Mouse (Mus musculus): ENCODE results near the gene AC170998.1. TPM values are rescaled to one million over a fixed set of nuclear protein-coding genes. Genes with fewer than 3 reads are reported as not detected.
A peak's percentile ranks its signal among the peaks of the same experiment; 100 is the strongest.
"Not testable (repeated sequence)": the region's sequence is repeated elsewhere in the genome, so short reads cannot be mapped to it uniquely, and the experiment has no call there.

The AC170998.1 gene
- total RNA-seq, 2 experiments from 2014 or later: 0.98 to 1.4 TPM

DNA sequence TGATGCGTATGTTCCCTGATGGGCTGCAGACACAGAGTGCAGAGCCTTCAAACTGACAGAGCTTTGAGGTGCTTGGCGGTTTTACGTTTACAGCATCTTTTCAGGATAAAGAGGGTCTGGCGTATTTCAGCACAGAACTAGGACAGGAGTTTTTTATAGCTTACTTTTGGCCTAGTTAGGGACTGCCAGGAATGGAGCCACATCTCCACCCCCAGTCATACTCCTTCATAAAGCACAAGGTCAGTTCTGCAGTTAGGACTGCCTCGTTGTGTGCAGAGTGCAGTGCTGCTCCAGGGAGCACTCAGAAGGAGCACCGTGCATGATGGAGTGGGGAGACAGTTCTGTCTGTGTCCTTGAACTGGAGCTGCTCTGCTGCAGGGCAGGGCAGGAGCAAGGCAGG, 19.9 kb downstream of the AC170998.1 start:
- intact Hi-C loops (cut with DNase I): no loop called here
- peak in 1 of 2 experiments; percentile 11 for DNase-seq

DNA sequence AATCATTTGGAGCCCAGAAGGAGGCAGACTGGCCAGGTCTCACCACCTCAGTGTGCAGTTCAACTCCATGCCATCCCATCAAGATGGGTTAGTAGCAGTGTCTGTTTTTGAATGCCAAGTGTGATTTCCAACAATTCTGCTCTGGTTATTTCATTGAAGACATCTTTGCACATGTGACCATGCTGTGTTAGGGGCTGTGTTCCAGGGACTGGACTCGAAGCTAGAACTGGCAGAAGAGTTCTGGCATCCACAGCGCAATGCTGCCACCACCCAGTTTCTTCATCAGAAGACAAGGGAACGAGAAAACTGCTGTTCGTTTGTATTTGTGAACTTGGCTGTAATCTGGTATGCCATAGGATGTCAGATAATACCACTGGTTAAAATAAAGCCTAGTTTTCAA, 22.1 kb downstream of the AC170998.1 start:
- DNase-seq: no peak
- intact Hi-C loops (cut with DNase I): no loop called here

DNA sequence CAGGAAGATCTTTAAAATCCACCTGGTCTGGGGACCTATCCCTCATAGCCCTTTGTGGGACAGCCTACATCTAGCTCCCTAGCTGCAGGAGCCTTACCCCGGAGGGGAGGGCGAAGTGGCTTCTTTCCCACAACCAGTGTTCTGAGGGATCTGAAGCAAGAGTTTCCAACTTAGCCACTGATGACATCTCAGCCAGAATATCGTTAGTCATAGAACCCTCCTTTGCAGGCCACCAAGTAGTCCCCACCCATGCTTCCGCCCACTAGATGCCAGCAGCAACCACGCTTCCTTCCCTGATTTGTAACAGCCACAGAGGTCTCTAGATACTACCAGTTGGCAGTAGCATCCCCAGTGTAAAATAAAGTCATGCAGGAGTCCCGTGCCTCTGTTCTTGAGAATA, 24.7 kb downstream of the AC170998.1 start:
- intact Hi-C loops (cut with DNase I): no loop called here
- DNase-seq: peak in 1 of 2 experiments; percentile 21

DNA sequence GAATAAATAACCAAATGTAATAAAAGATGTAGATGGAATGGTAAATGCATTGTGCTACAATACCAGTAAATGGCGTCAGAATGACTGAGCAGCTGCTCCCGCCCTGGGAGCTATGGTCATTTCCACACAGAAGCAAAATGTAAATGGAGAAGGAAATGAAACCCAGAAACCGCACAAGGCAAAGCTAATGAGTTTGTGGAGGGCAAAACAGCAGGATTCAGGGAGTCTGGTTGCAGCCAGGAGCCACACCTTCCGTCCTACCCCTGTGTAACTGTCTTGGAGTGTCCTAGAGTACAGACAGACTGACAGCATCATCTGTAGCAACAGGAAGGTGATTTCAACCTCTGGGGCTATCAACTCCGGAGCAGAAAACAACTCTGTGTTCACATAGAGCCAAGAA, 30.6 kb downstream of the AC170998.1 start:
- no peak for DNase-seq
- intact Hi-C loops (cut with DNase I): no loop called here

DNA sequence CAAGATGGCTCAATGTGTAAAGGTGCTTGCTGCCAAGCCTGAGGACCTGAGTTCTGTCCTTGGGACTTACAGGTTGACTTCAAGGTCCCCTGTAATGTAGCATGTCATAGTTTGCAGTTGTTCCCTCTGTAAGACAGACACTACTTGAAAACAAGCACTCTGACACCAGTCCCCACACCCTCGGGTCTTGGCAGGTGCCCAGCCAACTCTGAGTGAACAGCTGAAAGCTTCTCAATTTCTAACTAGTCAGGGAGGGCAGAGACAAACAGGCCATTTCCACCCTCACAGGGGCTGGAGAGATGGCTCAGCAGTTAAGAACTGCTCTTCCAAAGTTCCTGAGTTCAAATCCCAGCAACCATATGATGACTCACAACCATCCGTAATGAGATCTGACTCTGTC, 31.6 kb downstream of the AC170998.1 start:
- intact Hi-C loops (cut with DNase I): no loop called here
- DNase-seq: peak; percentile 20 to 33

DNA sequence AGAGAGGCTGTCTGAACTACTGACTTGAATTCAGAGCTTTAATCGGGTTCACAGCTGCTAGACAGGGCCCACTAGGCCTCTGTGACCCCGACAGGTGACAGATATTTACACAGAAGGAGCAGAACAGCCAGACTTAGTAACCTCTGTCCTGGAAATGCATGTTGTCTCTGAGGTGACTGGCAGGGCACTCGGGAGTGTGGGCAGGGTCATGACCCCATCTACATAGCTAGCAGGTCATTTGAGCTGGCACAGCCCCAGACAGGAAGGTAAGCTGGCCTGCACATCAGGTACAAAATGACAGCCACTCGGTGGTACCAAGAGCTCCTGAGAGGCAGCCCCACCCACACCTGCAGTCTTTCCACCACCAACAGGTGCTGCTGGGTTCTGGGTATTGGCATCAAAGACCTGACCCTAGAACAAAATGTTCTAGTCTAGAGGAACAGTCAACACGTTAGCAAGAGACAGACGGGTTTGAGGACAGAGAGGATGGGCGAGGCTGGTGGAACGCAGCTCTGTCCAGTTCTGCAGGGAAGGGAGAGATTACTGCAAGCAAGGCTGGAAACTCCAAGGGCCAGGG, 34.9 kb downstream of the AC170998.1 start:
- intact Hi-C loops (cut with DNase I): no loop called here
- DNase-seq: no peak

DNA sequence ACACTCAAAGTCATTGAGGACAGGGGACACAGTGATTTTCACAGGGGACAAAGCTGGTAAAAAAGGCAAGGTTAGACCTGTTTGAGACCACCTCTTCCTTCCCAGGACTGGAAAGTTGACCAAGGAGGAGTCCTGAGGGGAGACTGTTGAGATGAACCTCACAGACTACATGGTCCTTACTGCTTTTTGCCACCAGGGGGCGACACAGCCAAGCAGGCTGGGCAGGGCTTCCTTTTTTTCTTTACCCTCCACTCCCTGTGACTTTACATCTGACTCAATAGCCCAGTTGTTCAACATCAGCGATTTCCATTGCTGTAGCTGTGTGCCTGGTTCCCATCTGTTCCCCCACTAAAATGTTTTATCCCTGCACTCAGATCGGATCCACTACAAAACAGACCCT, 36.0 kb downstream of the AC170998.1 start:
- DNase-seq: peak; percentile 81 to 89
- intact Hi-C loops (cut with DNase I): loop anchor here (1.0 to 2.0 kb wide), 3 partner anchors 39 to 165 kb away; partner anchors contain the start of genes Brpf3, Mapk14 and Slc26a8

DNA sequence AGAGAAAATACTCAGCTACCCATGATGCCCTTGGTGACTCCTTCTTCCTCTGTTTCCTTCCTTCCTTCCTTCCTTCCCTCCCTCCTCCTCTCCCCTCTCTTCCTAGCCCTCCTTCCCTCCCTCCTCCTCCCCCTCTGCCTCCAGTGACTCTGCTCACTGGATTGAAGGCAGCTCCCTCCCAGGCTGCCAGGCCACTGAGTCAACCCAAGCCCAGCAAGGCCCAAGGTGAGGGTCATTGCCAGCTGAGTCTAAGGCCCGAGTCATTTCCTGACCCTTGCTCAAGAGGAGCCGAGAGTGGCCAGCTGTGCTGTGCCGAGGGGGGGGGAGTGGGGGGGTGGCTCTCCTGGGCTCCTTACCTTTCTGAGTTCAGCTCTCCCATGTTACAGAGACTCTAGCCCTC, 40.3 kb downstream of the AC170998.1 start:
- DNase-seq: no peak
- intact Hi-C loops (cut with DNase I): no loop called here

DNA sequence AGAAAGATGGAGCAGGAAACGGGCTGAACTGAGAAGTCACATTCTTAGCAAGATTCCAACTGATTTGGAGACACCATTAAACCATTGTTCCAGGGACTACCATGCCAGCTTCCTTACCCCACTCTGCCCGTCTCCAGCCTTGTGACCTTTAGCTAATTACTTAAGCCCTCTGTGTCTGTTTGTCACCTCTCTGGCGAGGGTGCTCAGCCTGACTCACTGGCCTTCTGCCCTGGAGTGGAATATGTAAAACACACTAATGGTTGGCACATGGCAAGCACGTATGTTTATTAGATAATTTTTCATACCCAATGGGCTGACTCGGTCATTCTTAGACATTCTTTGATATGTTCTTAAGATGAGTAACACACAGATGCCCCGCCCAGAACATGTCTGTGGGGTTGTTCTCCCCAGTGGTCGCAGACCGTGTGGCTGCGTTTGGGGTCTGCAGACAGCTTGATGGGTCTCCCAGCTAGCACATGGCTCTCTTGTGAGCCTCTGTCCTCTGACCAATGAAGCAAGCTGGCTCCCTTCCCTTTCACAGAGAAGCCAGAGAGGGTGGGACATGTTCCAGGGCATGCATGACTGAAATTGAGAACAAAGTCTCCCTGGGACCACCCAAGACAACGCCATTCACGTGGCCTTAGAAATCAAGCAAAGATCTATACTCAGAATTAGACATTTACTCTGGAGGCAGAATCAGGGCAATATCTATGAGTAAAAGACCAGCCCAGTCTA, 41.1 kb downstream of the AC170998.1 start:
- no peak for DNase-seq
- intact Hi-C loops (cut with DNase I): no loop called here

DNA sequence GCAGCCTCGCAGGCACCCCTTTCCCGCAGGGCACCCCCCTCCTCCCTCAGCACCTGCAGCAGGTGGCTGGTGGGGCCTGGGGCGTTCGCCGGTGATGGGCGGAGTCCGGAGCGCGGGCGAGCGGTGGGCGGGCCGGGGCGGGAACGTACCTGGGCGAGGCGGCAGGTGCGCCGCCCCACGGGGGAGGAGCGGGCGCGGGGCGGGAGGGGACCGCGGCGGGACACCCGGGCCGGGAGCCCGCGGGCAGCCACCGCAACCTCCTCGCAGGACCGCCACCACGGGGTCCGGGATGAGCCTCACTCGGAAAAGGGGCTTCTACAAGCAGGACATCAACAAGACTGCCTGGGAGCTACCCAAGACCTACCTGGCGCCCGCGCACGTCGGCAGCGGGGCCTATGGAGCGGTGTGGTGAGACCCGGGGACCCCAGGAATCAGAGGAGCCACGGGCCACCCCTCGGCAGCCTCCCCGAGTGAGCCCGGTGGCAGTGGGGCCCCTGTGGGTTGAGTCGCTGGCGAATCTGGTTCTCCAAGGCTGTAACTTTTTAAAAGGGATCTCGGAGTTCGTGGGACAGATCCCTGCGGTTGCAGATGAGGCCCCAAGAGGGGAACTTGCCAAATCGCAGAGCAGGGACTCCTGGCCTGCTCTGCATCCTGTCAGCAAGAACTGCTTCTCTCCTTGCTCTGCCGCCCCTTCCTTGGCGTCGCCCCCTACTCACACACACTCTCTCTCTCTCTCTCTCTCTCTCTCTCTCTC, 43.4 kb downstream of the AC170998.1 start, which contains the start of gene Mapk13:
TSS of gene Mapk13 (plus strand) at position 177 of the 754 bp plus-strand sequence.
- intact Hi-C loops (cut with DNase I): no loop called here
- DNase-seq: peak in 1 of 2 experiments; percentile 29

DNA sequence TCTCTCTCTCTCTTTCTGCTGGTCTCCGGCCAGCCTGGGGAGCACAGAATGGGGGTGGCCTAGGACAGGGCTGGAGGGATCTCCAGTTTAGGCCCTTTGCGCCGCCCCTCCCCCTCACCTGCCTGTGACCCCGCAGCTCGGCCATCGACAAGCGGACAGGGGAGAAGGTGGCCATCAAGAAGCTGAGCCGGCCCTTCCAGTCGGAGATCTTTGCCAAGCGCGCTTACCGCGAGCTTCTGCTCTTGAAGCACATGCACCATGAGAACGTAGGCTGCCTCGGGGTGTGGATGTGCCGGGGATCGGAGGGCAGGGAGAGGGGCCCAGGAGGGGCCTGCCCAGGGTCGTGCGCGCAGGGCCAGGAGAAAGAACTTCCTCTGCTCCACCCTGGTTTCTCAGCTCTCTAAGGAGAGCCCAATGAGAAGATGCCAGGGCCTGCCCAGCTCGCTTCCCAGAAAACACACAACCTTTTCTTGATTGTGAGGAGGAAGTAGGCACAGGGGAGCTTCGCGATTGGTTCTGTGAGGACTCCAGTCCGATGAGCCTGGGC, 44.1 kb downstream of the AC170998.1 start:
- intact Hi-C loops (cut with DNase I): no loop called here
- peak in 1 of 2 experiments; percentile 28 for DNase-seq

DNA sequence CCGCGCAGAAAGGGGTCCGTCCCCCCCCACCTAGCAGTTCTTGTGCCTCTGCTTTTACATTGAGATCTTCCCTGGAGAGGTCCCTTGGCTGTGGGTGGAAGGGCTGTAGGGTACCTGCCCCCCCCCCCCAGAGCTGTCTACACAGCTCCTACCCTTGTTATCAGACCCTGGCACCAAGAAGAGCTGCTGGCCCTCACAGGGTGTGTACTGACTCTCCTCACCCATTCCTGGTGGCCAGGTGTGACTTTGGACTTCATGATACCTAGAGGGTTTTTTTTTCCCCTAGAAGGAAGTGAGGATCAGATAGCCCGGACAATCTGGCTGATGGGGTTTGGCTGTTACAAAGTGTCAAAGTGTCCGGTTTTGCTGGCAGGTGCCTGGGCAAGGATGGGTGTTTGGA, 45.4 kb downstream of the AC170998.1 start:
- intact Hi-C loops (cut with DNase I): no loop called here
- no peak for DNase-seq

DNA sequence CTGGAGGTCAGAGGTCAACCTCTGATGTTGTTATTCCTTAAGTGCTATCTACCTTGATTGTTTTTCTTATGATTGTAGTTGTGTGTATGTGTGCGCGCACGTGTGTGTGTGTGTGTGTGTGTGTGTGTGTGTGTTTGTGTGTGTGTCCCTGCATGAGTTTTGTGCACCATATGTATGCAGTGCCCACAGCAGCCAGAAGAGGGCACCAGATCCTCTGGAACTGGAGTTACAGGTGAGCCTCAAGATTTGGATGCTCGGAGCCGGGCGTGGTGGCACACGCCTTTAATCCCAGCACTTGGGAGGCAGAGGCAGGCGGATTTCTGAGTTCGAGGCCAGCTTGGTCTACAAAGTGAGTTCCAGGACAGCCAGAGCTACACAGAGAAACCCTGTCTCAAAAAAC, 48.4 kb downstream of the AC170998.1 start:
- DNase-seq; intact Hi-C loops (cut with DNase I): not testable (repeated sequence)

DNA sequence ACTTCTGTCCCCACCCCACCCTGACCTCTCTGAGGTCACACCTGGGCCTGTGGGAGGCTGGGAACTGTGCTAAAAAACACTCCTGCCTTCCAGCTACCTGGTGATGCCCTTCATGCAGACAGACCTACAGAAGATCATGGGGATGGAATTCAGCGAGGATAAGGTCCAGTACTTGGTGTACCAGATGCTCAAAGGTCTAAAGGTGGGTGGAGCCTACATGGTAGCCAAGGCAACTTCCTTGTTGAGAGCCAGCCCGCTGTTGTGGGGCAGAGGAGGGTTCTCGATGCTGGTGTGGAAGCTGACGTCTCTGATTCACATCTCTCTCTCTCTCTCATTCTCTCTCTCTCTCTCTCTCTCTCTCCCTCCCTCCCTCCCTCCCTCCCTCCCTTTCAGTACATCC, 49.3 kb downstream of the AC170998.1 start:
- DNase-seq: no peak
- intact Hi-C loops (cut with DNase I): no loop called here

Other genes starting within 250 kb of the AC170998.1 start
- gene Fkbp5, start 208.6 kb upstream of the AC170998.1 start, total RNA-seq (2021): 10 to 100 TPM; 36.9 to 41.0 TPM
- gene Armc12, start 195.3 kb upstream of the AC170998.1 start, total RNA-seq (2021): not detected
- gene Clpsl2, start 176.7 kb upstream of the AC170998.1 start, total RNA-seq (2021): not detected
- not detected for gene Clps, start 165.3 kb upstream of the AC170998.1 start, total RNA-seq (2021)
- gene Lhfpl5, start 150.4 kb upstream of the AC170998.1 start, total RNA-seq (2021): not detected
- gene Srpk1, start 103.4 kb upstream of the AC170998.1 start, total RNA-seq (2021): 10 to 100 TPM; 34.9 to 35.2 TPM
- under 1 TPM; 0.59 to 0.62 TPM for gene Slc26a8, start 35.9 kb upstream of the AC170998.1 start, total RNA-seq (2021)
- 10 to 100 TPM; 51.2 to 51.4 TPM for gene Mapk14, start 34.8 kb upstream of the AC170998.1 start, total RNA-seq (2021)
- gene Mapk13, start 43.2 kb downstream of the AC170998.1 start, total RNA-seq (2021): under 1 TPM; 0.17 to 0.33 TPM
- 10 to 100 TPM; 17.2 to 18.5 TPM for gene Brpf3, start 75.0 kb downstream of the AC170998.1 start, total RNA-seq (2021)
- not detected for gene Pnpla1, start 132.3 kb downstream of the AC170998.1 start, total RNA-seq (2021)
- gene 4930539E08Rik, start 189.2 kb downstream of the AC170998.1 start, total RNA-seq (2021): under 1 TPM; 0.07 TPM
- under 1 TPM; 0.36 to 0.44 TPM for gene Pxt1, start 217.8 kb downstream of the AC170998.1 start, total RNA-seq (2021)
- gene Kctd20, start 225.9 kb downstream of the AC170998.1 start, total RNA-seq (2021): 10 to 100 TPM; 59.5 to 62.6 TPM

Measured in heart, postnatal 14 days (tissue).